Mouse (Mus musculus): ENCODE results near the gene Pnpla2.

The Pnpla2 gene

DNA sequence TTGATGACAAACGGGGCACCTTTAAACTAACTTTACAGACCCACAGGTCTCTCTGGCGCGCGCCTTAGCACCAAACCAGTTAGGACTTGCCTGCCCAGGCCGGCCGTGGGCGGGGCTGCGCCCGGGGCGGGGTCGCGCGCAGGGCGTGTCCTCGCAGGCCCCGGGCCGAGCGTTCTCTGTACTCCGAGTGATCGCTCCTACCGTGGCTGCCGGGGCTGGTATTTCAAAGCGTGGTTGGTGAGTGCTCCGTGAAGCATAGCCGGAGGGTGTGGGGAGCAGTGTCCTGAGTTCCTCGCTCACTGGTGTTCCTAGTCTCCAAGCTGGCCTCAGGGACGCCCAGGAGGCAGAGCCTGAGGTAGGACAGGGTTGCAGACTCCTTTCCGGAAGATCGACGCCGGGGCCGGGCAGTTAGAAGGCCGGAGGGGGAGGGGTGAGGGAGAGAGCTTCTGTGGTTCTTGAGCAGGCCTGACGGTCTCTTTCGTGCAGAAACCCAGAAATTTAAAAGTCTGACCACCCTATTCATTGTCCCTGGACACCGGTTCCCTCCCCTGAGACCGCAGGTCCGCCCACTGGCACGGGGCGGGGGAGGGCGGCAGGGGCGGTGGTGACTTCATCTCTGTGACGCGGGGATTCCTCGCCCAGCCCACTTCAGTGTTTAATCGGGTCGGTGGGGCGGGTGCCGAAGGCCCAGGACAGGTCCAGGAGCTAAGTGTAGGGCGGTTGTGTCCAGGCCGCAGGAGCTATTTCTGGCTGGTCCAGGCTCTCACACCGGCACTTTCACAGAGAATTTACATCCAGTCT is 12.4 kb downstream of the Pnpla2 start, which contains the start of gene Cd151:
Gene Cd151 (plus strand): TSS at position 163 of the 801 bp plus-strand sequence.
- peak; percentile 79 for DNase-seq (ENCODE audit: low read depth, low spot score)

DNA sequence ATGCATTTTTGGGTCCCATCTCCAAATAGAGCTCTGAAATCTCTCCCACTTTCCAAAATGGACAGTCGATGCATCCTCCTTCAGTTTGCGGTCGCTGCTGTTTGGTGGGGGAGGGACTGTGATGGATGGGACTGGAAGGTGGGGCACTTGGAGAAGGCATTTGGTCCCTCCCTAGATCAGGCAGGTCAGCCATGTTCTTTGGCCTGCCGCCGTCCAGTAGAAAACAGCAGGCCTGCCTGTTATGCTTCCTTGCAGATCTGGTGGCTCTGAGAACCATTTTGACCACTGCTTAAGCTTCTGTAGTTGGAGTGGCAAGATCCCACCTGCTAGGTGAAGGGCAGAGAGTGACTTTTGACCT is 13.1 kb downstream of the Pnpla2 start:
- DNase-seq (ENCODE audit: low read depth, low spot score) = peak; percentile 76

DNA sequence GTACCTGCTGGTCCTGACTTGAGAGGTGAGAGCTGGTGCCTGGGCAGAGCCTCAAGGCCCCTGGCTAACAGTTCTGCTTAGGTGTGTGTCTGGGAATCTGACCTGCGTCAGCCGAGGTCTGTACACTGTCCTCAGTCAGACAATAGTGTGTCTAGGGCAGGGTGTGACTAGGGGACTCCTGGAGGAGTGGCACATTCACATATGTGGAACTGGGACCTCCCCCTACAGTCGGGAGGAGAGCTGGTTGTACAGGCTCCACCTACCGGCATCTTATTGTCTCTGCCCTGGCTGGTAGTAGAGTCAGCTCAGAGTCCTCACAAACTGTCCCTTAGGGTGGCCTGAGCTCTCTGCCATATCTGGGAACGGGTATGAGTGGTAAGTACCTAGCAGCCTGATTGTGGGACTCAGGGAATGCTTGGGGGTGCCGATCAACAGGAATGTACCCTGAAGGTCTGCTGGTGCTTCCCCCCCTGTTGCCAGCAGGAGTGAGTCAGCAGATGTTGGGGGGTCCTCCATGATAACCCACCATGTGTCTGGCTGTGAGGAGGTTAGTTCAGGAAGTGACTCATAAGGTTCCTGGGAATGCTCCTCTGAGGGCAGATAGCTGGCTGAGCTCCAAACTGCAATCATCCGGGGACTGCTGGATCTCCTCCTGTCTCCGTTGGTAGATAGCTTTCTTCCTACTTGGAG is 13.7 kb downstream of the Pnpla2 start:
- peak; percentile 95 for DNase-seq (ENCODE audit: low read depth, low spot score)

DNA sequence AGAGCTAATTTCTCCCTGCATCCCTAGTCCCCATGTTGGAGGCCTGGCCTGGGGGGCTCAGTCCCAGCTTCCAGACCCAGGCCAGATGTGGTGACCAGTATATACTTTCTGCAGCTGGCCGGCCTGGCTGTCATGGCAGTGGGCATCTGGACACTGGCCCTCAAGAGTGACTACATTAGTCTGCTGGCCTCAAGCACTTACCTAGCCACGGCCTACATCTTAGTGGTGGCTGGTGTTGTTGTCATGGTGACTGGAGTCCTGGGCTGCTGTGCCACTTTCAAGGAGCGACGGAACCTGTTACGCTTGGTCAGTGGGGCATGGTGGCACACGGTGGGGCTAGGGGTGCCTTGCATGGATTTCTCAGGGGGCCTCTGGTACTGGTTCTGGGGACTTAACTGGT is 14.4 kb downstream of the Pnpla2 start:
- no peak for DNase-seq (ENCODE audit: low read depth, low spot score)

DNA sequence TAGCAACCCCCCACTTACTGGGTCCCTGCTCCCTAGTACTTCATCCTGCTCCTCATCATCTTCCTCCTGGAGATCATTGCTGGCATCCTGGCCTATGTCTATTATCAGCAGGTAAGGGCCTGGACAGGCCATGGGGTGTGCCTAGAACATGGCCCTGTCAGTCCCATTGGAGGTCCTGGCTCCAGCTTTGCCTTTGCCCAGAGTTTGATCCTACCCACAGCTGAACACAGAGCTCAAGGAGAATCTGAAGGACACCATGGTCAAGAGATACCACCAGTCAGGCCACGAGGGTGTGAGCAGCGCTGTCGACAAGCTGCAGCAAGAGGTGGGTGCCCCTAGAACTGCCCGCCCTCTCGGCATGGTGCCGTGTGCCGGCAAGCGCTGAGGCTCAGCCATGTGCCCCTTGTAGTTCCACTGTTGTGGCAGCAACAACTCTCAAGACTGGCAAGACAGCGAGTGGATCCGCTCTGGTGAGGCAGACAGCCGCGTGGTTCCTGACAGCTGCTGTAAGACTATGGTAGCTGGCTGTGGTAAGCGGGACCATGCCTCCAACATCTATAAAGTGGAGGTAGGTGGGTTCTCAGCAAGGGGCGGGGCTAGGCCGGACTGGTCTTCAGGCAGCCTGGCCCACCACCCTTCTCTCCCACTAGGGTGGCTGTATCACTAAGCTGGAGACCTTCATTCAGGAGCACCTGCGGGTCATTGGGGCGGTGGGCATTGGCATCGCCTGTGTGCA is 15.1 kb downstream of the Pnpla2 start:
- no peak for DNase-seq (ENCODE audit: low read depth, low spot score)

DNA sequence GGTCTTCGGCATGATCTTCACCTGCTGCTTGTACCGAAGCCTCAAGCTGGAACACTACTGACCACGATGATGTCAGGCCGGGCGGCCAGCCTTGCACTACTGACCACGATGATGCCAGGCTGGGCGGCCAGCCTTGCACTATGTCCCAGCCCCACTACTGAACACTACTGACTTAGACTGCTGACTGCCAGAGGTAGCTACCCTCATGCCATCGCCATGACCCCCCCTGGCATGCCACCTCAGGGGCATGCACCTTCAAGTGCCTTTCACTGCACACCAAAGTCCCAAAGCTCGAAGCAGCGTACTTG is 15.6 kb downstream of the Pnpla2 start:
- no peak for DNase-seq (ENCODE audit: low read depth, low spot score)

DNA sequence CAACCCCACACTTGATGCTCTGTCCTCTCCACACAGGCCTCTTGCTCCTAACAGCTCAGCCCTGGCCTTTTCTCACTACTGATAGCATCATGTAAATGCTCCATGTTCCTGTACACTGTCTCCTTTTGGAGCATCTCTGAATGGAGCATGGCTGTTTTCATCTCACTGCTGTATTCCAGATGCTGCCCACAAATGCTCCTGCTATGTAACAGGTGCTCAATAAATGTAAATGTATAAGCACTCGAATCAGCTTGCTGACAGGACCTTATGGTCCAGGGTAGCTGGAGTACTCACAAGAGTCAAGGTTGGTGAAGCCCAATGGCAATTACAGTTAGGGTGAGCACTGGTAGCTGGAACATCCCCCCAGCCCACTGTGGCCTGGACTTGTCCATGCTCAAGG is 16.2 kb downstream of the Pnpla2 start:
- no peak for DNase-seq (ENCODE audit: low read depth, low spot score)

DNA sequence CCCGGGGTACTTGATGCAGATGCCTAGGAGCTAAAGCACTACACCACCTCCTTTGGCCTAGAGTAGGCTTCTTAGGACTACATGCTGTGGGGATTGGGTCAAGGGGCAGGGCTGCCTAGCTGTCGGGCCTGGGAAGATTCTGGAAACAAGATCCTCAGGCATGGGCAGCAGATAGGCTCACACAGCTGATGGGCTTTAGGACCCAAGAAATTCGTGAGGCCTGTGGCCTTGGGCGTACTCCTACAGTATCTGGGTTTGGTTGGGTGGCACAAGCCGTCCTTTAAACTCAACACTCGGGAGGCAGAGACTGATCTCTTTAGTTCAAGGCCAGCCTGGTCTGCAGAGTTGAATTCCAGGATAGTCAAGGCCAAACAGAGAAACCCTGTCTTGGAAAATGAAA is 17.2 kb downstream of the Pnpla2 start:
- DNase-seq (ENCODE audit: low read depth, low spot score) = no peak

DNA sequence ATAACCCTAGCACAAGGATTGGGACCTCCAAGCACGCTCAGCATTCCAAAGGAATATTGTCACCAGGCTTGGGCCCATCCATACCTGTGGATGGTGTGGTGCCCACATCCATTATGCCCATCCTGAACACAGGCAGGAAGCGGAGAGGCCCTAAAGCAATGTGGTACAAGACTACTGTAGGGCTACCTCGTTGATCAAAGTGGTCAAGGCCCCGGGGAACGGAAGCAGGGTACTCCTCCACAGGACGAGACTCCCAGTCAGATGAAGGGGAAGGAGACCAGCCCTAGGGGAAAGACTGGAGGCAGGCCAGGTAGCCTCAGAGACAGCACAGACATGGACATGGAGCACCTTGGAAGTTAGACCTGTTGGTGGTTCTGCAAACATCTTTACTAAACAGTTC is 17.8 kb downstream of the Pnpla2 start:
- no peak for DNase-seq (ENCODE audit: low read depth, low spot score)

DNA sequence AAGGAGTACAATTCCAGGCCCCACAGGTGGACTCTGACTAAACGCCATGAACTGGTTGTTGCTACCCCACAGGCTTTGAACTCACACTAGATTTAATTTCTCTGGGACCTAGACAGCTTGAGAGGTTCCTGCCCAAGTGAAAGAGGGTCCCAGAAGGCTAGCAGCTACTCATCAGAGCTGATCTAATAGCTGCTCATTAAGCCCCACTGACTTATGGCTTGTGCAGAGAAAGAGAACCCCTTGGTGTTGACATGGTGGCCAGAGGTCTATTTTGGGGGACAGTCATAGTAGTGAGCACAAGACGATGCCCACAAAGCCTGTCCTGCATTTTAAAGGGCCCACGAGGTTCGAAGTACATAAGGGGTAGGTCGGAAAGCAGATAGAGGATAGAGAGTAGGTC is 19.2 kb downstream of the Pnpla2 start:
- no peak for DNase-seq (ENCODE audit: low read depth, low spot score)

DNA sequence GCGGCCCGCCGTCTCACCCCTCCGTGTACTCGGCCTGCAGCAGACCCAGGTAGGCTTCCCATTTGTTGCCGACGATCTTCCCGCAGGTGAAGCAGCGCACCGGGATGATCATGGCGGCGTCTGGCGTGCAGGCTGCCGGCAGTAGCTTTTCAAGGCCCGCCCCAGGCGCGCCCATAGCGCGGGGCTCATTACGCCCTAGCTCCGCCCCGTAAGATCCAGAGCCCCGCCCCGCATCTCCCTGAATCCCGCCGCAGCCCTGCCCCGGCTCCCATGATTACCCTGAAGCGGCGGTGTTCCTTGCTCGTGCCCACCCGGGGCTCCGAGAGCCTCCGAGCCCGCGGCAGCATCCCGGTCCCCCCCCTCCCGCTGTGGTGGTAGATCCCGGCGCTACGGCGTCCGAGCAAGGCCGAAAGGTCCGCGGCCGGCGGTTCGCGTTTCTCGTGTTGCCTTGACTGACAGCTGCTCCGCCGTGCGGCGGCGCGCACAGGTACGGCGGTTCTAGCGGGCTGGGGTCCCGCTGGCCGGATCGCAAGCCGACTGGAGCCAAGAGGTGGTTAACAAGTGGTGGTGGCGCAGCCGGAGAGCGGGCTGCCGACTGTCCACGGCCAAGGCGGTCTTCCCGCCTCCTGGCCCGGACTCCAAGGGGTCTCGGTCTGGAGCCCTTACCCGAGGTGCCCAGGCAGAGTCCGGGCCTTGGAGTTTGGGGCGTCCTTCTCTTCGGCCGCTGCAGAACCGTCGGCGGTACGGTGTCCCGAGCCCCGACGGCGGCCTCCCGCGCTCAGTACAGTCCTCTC is 20.2 kb downstream of the Pnpla2 start, which contains the start of the genes Polr2l and Tspan4:
Gene Polr2l (minus strand): TSS at position 122 of the 794 bp plus-strand sequence.
Gene Tspan4 (plus strand): TSS at position 230 of the 794 bp plus-strand sequence.
- peak; percentile 83 for DNase-seq (ENCODE audit: low read depth, low spot score)

DNA sequence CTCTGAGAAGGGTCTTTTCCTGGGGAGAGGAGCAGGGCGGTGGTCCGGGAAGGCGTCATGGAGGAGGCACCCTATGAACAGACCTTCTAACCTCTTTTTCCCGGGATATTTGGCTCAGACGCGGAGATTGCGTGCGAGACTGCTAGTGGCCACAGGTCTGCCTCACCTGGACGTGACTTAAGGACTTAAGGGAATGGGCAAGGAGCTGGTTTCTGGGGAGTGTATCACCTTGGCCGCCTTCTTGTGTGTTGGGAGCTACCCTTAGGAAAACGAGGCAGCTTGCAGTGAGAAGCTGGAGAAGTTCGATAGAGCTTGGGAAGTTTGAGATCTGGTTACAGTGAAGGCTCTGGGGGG is 20.8 kb downstream of the Pnpla2 start:
- no peak for DNase-seq (ENCODE audit: low read depth, low spot score)

DNA sequence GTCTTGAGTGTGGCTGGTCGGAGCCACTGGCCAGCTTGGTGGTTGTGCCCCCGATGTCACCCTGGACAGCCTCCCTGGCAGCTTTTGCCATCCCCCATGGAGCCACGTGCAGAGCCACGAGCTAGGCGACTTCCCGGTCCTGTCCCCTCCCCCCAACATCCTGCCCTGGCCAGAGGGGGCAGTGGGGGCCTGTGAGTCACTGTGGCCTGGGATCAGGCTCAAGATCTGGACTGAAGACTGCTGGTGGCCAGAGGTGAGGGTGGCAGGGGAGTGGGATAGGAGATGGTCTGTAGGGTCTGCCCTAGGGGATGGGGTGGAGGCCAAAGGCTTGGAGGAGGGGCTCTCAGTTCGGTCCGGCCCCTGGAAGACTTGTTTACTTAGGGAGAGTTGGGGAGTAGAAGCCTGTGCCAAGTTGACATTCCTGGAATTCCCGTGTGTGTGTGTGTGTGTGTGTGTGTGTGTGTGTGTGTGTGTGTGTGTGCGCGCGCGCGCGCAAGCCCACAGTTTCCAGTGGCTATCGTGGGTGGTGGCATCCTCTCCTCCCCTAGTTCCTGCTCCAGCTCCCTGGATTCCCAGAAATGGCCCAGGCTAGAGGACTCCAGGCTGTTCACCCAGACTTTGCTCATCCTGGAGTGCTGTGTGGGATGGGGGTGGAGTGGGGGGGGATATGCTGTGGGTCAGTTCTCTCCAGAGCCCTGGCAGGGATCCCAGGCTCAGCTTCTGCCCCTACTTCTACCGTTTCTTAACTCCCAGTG is 21.4 kb downstream of the Pnpla2 start:
- peak; percentile 87 for DNase-seq (ENCODE audit: low read depth, low spot score)

DNA sequence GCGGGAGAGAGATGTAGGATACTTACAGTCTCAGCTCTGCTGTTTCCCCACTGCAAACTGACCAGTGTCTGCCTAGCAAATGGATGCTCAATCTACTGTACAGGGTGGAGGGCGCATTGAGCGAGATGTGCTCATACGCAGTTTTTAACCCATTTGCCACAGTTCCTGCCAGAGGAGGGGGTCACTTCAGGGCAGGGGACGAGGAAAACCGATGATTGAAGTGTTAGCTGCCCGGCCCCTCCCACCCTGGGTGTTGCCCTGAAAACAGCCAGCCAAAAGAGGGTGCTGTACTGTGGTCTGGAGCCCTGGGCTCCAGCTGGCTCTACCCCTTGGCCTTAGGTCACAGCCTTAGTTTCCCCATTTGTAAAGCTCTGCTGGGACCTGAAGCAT is 22.0 kb downstream of the Pnpla2 start:
- no peak for DNase-seq (ENCODE audit: low read depth, low spot score)

DNA sequence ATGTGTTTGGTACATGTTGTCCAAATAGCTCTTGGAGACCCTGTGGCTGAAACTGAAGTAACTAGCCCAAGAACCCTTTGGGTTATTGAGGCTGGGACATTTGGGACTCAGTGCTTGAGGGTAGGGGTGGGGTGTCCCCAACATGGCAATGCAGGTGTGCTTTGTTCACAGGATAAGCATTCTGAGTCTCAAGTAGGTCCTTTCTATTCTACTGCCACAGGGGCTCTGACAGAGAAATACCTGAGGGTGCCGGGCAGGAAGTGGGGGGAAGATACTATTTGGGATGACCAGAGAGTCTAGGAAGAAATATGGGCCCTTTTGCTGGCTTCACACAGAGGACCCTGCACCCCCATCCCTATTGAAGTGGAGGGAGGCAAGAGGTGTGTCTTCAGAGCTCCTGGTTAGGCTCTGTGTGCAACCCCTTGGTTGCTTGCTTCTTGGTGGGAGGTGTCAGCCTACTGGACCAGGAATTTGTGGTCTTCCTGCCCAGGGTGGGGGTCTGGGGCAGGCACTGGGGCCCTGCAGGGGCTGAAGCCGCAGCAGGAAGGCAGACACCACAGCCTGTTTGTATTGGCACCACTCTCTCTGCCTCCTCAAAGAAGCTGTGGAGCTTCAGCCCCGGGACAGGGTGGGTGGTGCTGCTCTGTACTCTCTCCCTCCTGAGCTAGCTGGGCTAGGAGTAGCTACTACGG is 22.7 kb downstream of the Pnpla2 start:
- DNase-seq (ENCODE audit: low read depth, low spot score) = peak; percentile 46

DNA sequence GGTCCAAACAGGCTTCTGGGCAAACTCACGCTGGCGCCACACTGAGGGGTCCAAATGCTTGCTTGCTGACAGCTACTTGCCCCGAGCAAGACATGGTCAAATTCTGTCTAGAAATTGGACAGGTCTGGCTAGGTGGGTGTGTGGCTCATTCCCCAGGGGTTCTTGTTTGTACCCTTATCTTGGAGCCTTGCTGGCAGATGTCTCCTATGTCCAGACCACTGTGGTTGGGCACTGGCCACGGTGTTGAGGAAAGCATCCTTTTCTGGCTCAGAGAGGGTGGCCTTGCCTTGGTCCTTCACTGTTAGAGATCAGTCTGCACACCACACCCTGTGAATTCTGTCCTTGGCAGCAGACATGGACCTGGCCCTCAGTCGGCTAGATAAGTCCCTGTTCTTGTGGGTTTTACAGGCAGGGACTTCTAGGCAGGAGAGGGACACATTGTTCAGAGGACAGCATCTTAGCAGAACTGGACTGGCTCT is 23.3 kb downstream of the Pnpla2 start:
- peak; percentile 47 for DNase-seq (ENCODE audit: low read depth, low spot score)

DNA sequence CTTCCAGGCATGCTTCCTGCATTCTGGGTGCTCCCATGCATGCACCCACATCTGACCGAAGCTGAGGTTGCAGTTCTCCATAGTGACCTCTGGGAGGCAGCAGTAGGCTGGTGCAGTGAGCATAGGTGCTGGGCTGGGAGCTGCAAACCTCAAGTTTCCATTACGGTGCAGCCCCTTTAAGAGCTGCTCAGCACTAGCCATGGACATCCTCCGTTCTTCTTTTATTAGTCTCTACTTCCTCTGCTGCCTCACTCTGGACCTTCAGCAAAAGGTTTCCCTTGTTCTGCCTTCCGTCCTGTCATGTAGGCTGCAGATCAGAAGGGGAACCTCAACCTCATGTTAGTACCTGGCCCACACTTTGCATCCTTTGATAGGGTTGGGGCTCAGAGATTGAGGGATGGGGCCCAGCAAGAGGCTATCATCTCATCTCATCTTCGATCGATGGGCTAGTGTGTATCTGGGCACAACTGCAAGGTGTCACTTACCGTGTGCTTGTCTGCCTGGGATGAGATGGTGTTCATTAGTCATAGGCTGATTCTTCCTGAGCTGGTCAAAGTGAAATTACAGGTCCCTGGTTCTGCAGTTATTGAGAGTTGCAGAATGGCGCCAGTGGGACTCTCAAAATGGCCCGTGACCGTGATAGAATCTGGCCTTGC is 26.0 kb downstream of the Pnpla2 start:
- peak; percentile 67 for DNase-seq (ENCODE audit: low read depth, low spot score)

DNA sequence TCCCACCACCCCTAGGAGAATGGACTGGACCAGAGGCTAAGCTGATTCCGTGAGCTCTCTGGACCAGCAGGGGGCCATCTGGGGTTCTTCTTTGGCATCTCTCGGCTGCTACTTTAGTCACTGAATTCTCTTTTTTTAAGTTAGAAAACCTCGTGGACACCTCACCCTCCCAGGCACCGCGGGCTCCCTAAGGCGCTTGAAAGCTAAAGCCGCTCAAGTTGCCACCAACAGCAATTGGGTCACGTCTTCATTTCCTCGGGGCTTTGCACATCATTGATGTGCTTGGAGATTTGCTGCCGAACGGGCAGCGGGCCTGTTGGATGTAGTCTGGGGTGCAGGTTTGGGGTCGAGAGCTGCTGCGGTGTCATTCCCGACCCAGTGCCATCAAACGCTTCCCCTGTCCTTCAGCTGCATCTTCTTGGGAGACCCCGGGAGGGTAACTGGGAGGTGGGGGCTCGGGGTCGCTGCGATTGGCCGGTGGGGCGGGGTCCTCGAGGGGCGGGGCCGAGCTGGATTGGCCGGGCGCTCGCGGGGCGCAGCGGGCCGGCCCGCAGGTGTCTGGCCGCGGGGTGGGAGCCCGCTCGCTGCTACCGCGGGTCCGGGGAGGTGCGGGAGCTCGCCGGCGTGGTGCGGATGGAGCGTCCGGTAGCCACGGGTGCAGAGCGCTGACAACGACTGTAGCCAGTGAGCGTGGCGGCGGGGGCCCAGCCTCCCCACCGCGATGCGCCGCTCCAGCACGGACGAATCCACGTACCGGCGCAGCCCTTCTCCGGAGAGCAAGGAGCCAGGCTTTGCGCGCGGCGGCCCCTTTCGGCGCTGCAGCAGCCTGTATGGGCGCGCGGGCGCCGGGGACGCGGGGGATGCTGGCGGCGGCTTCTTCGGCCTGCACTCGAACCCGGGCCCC is 26.8 kb downstream of the Pnpla2 start:
- no peak for DNase-seq (ENCODE audit: low read depth, low spot score)

DNA sequence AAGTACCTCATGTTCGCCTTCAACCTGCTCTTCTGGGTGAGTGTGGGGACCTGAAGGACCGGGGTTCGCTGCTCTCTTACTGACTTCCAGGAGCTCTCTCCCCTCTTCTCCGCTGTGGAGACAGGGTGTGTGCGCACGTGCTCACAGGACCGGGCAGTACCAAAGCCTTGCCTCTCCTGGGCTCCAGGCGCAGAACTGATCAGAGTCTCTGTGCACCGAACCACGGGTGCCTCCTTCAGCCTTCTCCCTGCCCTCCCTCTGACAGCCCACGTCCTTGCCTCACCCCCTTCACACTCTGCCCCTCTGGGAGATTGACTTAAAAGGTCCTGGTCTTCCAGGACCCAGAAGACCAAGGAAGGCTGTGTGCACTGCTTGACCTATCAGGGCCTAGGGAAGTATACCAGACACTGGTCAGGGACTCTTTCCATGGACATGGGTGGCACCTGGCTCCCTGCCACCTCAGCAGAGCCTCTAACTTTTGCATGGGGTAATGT is 27.6 kb downstream of the Pnpla2 start:
- no peak for DNase-seq (ENCODE audit: low read depth, low spot score)

Measured in 3T3-L1 (cell line).